Mouse (Mus musculus): ENCODE results near the gene Khdc3.
A peak's percentile ranks its signal among the peaks of the same experiment; 100 is the strongest.

Khdc3 gene

DNA sequence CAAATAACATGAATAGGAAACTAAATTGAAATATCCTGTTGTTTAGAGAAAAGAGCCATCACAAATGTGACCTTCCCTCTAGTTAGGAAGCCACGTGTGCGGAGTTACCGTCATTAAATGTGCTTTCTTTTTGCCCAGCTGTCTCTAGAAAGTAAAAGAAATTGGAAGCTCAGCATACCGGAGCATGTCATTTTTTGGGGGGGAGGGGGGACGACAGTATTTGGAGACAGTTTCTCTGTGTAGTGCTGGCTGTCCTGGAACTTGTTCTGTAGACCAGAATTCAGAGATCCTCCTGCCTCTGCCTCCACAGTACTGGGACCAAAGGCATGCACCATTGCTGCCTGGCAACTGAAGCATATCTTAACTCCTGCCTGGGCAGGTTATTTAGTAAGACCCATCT is at the start of gene Khdc3:
TSS of gene Khdc3 (plus strand) at position 301 of the 400 bp plus-strand sequence.
- DNase-seq (ENCODE audit: low read depth, low spot score): no peak

DNA sequence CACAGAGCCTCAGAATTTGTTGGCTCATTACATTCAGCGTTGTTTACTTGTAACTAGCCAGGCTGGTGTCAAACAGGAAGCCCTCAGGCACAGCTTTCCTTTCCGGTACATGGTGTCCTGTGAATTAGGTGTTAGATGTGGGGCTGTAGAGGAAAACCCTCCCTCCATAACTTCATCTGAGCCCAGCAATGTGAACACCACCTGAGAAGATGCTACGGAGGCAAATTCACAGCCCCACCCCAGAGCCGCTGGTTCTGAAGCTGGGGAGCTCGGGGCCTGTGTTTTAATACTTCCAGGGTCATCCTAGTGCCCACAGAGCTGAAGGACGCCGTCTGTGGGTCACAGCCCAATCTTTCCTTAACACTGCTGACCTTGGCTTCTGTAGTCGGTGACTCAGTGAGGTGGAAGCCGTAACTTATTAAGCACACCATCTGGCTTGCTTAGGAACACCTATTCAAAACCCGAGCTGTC is 46.2 kb upstream of the Khdc3 start:
- DNase-seq (ENCODE audit: low read depth, low spot score): no peak

DNA sequence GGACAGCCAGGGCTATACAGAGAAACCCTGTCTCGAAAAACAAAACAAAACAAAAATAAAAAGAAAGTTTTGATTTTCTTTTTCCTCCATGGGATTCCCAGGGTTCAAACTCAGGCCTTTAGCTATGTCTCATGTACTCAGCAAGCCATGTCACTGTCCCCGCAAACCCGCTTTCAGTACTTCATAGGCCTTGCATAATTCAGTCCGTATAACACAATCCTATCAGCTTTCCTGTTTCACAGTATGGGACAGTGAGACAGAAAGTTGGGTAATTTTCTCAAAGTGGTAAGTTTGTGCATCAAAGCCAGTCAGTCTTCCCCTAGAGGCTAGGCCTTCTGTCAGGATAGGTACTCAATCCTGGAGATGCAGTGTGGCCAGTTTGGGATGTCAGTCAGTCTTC is 42.4 kb upstream of the Khdc3 start:
- no peak for DNase-seq (ENCODE audit: low read depth, low spot score)

DNA sequence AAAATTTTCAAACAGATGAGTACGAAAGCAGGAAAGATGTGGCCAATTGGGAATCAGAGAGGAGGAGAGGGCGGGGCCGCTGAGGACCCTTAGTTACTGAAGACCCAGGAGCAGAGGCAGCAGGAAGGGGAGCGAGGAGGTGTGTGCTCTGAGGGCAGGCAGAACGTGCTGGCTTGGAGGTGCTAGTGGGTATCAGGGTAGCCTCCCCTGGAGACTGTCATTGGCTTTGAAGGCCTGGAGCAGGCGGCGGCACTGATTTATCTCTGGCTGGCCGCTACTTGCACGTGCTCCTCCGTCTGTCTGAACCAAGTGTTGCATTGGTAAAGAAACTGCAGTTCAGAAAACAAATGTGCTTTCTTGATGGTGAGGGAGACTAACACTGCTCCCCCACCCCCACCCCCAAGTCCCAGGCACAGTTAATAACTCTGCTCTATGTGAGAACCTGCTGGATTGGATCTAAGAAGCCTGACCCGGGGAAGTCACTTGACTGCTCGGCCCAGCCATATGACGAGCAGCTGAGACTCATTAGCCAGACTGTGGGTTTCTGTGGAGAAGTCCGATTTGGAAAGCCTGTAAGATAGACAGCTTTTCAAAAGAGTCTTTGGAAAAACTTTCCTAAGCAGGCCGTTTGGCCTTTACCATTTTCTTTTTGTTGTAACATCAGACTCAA is 37.9 kb upstream of the Khdc3 start:
- peak; percentile 49 for DNase-seq (ENCODE audit: low read depth, low spot score)

DNA sequence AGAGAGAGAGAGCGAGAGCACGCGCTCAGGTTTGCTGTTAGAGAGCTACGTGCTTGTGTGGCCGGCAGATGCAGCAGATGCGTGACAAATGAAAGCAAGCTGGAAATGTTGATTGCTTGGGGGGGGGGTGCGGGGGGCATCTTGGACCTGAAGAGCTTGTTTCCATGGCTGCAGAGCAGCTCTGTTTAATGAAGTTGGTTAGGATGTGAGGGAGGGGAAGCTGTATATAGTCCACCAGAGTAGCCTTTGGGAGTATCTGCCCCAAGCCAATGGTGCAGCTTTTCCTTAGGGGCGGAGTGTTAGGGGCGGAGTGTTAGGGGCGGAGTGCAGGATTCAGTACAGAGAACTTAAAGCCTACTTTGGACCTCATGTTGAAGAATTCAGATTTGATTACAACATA is 34.5 kb upstream of the Khdc3 start:
- DNase-seq (ENCODE audit: low read depth, low spot score): peak; percentile 47

DNA sequence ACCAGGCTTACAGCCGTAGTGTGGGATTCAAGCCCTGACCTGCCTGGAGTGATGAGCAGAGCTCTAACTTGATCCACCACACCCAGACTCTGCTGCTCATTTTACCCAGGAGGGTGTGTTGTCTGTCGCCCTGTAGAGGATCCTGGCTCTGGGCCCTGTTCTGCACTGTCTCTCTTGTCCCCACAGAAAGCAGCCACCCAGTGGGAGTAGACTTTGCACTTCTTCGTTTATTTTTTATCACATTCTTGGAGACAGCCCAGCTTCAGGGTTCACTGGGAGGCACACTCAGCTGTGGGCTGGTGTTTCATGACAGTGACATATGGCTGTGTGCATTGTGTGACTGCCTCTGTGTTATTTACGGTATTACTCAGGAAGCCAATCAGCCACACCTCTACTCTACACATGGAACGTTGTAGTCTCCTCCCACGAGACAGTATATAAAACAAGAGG is 33.4 kb upstream of the Khdc3 start:
- no peak for DNase-seq (ENCODE audit: low read depth, low spot score)

DNA sequence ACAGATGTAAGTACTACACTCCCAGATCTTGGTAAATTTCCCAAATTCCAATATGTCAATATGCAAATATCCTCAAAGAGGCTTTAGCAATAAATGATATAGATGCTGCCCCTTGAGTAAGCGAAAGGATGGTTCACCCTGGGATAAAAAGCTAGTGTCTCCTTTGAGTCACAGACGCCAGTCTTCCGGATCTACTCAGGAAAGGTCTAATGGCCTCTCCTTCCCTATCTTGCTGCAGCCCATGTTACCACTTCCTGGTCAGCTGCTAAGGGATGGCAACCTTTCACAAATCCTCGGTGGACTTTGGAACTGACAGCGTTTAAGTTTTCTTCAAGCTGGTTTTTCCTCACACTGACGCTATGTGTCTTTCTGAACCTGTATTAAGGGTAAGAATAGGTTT is 32.9 kb upstream of the Khdc3 start:
- no peak for DNase-seq (ENCODE audit: low read depth, low spot score)

DNA sequence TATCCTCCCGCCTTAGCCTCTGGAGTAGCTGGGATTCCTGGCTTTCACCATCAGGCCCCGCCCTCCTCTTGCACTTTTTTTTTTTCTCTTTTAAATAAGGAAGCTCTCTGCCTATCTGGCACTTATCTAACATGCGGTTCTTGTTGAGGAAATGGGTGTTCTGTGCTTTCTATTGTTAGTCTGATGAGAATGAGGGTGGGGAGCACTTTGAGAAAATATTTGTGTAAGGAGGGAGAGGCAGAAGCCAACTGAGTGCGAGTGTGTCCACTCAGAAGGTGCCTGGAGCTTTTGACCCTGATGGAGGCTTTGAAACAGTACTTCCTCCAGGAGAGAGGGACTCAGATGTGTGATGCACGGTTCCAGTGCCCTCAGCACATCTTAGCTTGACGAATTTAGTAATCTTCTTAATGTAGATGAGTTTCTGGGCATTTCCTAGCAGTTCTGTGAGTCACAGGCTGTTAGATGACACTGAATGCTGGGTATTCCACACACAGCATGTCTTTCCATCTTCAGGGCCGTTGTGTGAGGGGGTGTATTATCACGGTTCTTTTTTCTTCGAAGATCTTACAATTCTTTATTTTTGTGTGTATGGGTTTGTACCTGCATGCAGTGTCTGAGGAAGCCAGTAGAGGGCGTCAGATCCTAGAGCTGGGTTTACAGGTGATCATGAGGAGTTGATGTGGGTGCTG is 30.5 kb upstream of the Khdc3 start:
- DNase-seq (ENCODE audit: low read depth, low spot score): peak; percentile 89

DNA sequence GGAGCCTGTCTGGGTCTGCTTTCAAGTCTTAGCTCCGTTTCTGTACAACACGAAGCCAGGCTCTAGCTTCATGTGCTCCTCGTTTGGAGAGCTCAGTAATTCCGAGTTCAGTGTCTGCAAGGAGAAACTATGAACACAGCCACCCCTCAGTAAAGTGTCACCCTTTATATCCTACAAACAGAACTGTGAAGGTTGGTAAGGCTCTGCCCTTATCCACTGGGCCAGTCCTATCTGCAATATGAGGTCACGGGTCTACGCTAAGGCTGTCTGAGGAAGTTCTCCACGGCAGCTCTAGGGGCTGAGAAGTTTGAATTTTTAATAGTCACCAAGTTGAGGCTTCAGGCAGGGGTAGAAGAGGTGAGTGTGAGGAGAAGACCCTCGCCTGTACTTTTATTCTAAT is 29.2 kb upstream of the Khdc3 start:
- no peak for DNase-seq (ENCODE audit: low read depth, low spot score)

DNA sequence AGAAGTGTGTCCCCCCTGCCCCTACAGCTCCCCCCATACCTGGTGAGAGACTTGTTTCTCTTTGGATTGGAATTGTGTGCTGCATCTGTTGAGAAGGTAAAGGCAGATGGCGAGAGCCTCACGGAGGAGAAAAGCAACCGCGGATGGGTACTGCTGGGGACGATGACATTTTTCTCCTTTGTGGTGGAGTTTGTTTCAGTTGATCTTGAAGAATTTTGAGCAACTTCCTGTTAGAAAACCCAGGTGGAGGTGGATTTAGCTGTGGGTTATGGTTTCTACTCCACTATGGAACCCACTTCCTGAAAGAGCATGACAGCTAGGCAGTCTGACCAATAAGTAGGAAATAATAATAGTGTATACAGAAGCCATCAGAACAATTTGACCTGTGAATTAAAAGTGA is 28.5 kb upstream of the Khdc3 start:
- no peak for DNase-seq (ENCODE audit: low read depth, low spot score)

DNA sequence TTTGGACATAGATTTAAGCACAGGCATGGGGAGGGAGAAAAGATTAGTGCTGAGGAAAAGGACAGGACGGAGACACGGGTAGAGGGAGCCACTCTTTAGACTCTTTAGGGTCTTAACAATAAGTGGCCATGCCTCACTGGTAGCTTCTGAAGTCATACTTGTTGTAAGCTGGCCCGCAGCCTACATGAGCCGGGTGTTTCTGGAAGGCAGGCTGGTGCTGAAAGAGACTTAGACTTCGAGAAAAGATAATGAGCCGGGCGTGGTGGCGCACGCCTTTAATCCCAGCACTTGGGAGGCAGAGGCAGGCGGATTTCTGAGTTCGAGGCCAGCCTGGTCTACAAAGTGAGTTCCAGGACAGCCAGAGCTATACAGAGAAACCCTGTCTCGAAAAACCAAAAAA is 22.3 kb upstream of the Khdc3 start:
- DNase-seq (ENCODE audit: low read depth, low spot score): peak; percentile 61

DNA sequence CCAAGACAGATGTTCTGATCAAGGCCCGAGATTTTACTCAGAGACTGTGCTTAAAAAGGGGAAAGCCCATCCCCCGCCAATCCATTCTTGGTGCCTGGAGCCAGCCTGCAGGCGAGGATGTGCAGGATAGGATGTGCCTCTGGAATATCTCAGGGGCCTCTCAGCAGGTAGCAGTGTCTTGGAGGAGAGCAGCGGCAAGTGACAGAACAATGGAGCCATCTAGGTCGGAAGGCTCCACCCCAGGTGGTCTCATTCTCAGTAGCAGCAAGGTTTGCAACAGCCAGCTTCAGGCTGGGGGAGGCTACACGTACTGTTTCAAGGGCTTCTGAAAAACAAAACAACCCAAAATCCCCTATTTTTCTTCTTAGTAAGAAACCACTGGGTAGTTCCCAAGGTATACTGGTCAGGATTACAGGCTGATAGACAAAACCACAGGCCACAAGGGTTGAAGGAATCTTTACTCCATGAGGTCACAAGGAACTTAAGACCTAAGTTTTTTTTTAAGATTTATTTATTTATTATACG is 21.8 kb upstream of the Khdc3 start:
- peak; percentile 96 for DNase-seq (ENCODE audit: low read depth, low spot score)

DNA sequence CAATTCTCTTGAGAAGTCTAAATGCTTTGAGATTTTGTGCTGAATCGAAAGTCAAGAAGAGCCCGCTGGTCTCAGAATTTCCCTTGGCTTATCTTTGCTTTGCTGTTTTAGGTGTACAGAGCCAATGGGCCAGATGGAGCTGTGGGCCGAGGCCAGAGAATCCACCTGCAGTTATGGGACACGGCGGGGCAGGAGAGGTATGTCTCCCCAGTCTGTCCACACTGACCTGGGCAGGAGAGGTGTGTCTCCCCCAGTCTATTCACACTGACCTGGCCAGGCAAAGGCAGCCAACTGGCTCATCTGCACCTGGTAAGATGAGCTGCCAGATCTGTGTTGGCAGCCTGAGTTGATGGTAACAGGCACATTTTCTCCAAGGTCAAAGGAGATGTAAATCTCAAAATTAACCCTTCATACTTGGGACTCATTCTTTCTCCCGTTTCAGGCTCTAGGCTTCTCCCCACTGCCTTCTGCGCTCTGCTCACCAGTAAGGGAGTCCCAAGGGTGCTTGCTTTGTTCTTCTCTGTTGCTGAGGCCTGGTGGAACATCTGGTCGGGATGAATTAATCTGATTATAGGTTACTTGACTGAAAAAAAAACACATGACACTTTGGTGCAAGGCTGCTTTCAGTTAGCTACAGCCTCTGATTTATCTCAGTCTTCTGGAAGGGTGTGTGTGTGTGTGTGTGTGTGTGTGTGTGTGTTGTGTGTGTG is 19.2 kb upstream of the Khdc3 start:
- no peak for DNase-seq (ENCODE audit: low read depth, low spot score)

DNA sequence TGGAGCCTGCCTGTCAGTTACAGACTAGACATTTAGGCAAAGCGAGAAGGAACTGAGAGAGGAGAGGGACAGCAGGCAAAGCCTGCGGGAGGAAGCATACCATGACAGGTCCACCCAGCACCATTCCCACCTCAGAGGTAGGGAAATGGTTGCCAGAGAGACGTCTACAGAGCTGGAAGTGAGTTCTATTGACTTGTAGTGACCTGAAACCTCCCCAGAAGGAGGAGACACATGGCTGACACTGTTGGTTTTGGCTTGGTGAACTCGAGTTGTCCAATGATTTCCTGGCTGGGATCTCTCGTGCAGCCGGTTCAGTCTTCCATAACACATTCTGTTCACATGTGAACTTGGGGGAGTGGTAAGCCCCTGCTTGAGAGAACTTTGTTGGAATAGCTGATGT is 17.7 kb upstream of the Khdc3 start:
- DNase-seq (ENCODE audit: low read depth, low spot score): no peak

DNA sequence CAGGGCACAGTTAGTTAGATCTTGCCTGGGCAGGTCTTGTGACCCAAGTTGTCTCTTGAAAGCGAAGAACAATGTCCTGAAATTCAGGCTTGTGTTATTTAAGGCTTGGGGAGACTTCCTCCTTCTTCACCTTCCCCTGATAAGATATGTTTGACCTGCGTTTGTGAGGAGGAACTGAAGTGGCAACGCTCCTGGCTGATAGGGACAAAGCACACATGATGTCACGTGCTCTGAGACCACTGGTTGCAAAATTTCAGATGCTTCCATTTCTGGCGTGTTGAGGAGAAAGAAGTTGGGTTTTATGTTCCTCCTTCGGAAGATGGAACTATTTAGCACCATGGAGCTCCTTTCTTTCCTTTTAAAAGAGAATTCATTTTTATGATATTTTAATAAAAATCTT is 15.8 kb upstream of the Khdc3 start:
- DNase-seq (ENCODE audit: low read depth, low spot score): no peak

DNA sequence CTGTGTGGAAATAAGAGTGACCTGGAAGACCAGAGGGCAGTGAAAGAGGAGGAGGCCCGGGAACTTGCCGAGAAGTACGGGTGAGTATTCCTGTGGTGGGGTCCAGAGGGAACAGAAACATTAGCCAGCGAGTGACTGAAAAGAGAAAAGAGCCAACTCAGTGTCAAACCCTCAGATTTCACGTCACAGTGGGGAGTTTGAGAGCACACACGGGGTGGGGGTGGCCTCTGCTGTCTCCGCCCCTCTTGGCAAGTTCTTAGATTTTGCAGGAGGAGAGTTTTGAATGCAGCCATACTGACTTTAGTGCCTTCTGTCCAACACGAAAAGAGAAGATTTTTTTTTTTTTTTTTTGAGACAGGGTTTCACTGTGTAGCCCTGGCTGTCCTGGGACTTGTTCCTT is 14.5 kb upstream of the Khdc3 start:
- no peak for DNase-seq (ENCODE audit: low read depth, low spot score)

DNA sequence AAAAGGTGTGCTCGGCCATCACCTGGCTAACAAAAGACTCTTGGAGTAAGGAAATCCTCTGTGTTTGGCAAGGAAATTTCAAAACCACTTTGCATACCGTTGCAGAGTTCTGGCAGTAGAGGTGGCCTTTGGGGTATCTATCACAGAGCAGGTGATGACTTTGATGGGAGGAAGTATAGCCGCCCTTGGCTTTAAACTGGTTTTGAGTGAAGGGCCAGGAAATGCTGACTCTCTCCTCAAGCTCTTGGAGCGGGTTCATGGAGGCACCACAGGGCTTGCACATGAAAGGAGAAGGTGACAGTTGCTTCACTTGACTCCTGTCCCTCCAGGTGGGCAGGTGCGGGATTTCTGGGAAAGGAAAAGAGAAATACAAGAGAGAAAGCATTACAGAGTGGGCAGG is 14.1 kb upstream of the Khdc3 start:
- no peak for DNase-seq (ENCODE audit: low read depth, low spot score)

DNA sequence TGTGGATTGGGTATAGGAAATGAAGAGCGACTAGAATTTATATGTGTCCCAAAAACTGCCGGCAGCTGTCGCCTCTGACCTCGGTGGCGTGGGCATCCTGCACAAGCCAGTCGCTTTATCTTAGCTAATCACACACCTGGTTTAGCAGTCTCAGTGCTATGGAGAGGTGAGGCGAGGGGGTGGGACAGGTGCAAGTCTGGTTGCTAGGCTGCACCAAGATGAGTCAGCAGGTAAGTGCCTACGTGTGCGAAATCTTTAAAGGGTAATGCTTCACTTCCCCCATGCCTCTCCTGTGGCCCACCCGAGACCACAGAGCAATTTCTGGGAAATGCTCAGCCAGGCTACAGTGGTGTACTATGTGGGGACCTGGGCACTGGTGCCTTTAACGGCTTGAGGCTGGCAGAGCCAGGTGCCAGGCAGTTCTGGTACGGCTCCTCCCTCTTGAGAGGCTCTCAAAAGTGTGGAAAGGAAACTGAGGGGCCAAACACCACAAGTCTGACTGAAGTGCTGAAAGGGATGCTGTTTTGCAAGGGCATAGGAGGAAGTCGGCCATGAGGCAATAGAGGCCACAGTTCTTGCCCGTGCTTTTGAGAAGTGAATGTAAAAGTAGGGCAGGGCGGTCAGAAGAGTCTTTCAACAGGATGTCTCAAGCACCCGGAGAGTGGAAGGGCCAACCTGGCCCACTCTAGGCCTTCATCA is 12.3 kb upstream of the Khdc3 start:
- DNase-seq (ENCODE audit: low read depth, low spot score): no peak

DNA sequence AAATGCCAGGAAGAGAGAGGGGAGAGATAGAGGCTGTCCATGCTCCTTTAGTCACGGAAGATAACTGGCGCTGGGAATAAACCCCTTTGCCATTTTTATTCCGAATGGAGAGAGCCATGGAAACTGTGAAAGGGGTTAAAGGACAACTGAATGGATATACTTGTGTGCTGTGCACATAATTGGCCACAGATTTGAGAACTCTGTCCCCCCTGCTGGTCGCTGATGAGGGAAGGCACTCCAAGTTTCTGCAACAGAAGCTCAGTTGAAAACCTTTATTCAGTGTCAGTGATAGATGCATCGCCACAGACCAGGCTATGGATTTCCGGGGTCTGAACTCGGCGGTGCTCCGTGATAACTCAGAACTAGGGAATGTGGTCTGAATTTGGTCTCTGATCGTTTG is 11.5 kb upstream of the Khdc3 start:
- no peak for DNase-seq (ENCODE audit: low read depth, low spot score)

DNA sequence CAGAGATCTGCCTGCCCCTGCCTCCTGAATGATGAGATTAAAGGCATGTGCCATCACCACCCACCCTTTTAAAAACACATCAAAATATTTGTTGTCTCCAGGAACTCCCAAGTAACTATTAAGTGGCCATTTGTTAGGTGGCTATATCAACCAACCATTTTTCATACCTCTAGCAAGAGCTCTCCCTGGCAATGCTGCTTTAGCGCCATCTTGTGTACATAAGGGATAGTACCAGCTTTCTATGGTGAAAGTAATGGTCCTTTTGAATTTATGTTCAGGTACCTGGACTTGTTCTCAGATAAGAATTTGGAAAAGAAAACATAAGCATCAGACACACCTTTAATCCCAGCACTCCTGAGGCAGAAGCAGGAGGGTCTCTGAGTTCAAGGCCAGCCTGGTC is 9.9 kb upstream of the Khdc3 start:
- peak; percentile 76 for DNase-seq (ENCODE audit: low read depth, low spot score)

DNA sequence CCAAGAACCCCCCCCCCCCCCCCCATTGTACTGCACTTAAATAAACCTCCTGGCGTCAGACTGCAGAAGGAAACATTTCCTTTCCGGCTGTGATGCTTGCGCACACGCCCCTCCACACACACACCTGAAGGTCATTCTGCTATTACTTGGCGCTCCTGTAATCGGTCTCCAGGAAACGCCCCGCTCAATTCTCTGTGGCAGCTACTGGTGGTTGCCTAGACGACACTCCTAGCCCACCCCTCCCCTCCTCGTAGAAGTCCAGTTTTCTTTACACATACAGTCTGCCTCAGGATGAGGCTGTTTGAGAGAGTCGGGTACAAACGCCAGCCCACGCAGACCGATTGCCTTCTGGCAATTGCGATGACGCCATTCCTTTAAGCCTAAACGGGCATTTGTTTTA is 7.1 kb upstream of the Khdc3 start:
- DNase-seq (ENCODE audit: low read depth, low spot score): peak; percentile 97

DNA sequence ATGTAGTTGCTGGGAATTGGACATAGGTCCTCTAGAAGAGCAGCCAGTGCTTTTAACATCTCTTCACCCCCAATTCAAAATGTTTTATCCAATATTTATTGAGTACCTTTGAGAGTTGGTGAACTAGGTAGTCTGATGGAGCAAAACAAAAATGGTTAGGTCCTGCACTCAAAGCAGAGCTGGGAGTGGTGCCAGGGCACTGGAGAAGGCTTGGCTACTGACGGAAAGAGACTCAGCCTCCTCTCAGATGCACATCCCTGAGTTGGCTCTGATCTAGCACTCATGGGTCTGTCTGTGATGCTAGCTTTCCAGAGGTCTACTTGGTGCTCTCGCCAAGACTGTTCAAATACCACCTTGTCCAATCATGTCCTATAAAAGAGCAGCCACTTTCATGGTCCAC is 3.7 kb upstream of the Khdc3 start:
- DNase-seq (ENCODE audit: low read depth, low spot score): no peak

All from ES-CJ7 (cell line).